Mouse (Mus musculus): Measurements from ENCODE around the gene Nup107. TPM values are rescaled to one million over a fixed set of nuclear protein-coding genes. Genes with fewer than 3 reads are reported as not detected.
"Not testable (repeated sequence)": the region's sequence is repeated elsewhere in the genome, so short reads cannot be mapped to it uniquely, and the experiment has no call there.

The Nup107 gene
- polyA plus RNA-seq, 1 experiment from 2014 or later = 73.3 TPM

DNA sequence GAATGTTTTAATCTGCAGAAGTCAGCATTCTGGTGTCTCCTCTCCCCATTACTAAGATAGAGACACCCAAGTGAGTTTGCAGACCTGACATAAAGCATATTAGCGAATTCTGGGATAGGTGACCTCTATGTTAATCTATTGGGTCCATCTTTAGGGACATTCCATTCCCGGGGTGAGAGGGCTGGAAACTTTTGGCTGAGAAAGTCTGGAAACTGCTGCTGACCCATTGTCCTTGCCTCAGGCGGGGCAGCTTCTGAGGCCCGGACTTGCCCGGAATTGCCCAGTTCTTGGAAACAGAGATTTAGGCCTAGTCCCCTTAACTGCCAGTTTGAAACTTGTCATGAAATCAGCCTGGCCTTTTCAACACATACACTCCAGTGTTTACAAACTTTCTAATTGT is 81.1 kb downstream of the Nup107 start:
- Histone ChIP-seq H3K4me1 (peaks cover 13% of the 10 kb centered on the region), H3K27ac (replicated peaks) (no peak overlapping the region), H3K36me3 (peaks cover 15% of the 10 kb centered on the region), H3K27me3 (no peaks in the 10 kb centered on the region), H3K9ac (replicated peaks) (peak overlapping the region; percentile 98), H3K4me3 (peak overlapping the region; percentile 89; the same call in 1 of the 2 replicates), H3K4me2 (replicated peaks) (peak overlapping the region; percentile 72), H3K9me3 (no peaks in the 10 kb centered on the region)
- no peak for ATAC-seq (ENCODE audit: low FRiP score, low read depth)
- 72% methylated on average over 5 of the region's 5 CpGs for WGBS

- H3K9me3 ChIP-seq = no peaks in the 10 kb centered on the region
- H3K27me3 ChIP-seq = no peaks in the 10 kb centered on the region
- H3K4me1 ChIP-seq = peaks cover 13% of the 10 kb centered on the region
- H3K36me3 ChIP-seq = peaks cover 18% of the 10 kb centered on the region
- peak within 1 kb of the TSS; percentile 98 for H3K9ac ChIP-seq (replicated peaks)
- H3K27ac ChIP-seq (replicated peaks) = peak within 1 kb of the TSS; percentile 97
- peak within 1 kb of the TSS; percentile 72 for H3K4me2 ChIP-seq (replicated peaks)
- WGBS = under 1% methylated on average over 52 of the region's 52 CpGs
- ATAC-seq (ENCODE audit: low FRiP score, low read depth) = peak; percentile 92
- peak within 1 kb of the TSS; percentile 89 for H3K4me3 ChIP-seq
These were observed 81.8 kb downstream of the Nup107 start, which contains the start of gene Mdm2 for GRCm38 (mm10) chr10:117710604-117711141. Gene Mdm2, minus strand, starts transcription at chr10:117710758.

DNA sequence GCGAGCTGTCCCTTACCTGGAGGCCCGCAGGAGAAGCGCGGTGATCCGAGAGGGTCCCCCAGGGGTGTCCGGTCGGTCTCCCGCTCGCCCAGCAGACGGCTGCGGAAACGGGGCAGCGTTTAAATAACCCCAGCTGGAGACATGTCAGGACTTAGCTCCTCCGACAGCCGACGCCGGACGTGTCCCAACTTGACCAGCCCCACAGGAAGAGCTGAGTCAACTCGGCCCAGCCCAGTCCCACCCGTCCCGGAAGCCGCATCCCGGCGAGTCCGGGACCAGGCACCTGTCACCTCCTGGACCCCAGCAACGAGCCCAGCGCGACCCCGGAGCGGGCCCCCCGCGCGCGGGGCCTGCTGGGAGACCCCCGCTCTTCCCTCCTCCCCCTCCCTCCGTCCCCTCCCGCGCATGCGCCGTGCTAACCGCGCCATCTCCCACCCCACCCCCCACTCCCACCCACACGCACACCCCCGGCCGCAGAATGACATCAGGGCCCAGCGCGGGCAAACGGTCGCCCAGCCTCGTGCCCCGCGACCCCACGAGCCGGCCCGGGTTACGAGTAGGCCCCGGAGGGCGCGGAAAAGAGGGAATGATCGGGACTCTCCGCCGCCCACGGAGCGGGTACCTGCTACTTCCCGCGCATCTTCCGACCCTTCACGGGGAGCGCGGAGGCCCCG is 82.4 kb downstream of the Nup107 start:
- Histone ChIP-seq H3K27me3 (no peaks in the 10 kb centered on the region), H3K4me1 (peaks cover 13% of the 10 kb centered on the region), H3K36me3 (peaks cover 24% of the 10 kb centered on the region), H3K27ac (replicated peaks) (peak overlapping the region; percentile 97), H3K4me2 (replicated peaks) (peak overlapping the region; percentile 72), H3K4me3 (peak overlapping the region; percentile 89), H3K9ac (replicated peaks) (peak overlapping the region; percentile 98), H3K9me3 (no peaks in the 10 kb centered on the region)
- peak; percentile 83 for ATAC-seq (ENCODE audit: low FRiP score, low read depth)
- WGBS = under 1% methylated on average over 44 of the region's 71 CpGs

- peak overlapping the region; percentile 97; the same call in 1 of the 2 replicates for H3K27ac ChIP-seq (replicated peaks)
These were observed 83.1 kb downstream of the Nup107 start for GRCm38 (mm10) chr10:117709326-117709830.

GRCm38 (mm10) chr10:117708856-117709255 is 83.6 kb downstream of the Nup107 start:
- peaks cover 13% of the 10 kb centered on the region for H3K4me1 ChIP-seq
- peak overlapping the region; percentile 89 for H3K4me3 ChIP-seq
- WGBS = 91% methylated on average over 9 of the region's 9 CpGs
- ATAC-seq (ENCODE audit: low FRiP score, low read depth) = no peak
- H3K27me3 ChIP-seq = no peaks in the 10 kb centered on the region
- H3K36me3 ChIP-seq = peaks cover 36% of the 10 kb centered on the region
- H3K4me2 ChIP-seq (replicated peaks) = peak overlapping the region; percentile 72
- H3K27ac ChIP-seq (replicated peaks) = no peak overlapping the region
- no peak overlapping the region for H3K9ac ChIP-seq (replicated peaks)
- no peaks in the 10 kb centered on the region for H3K9me3 ChIP-seq

More at GRCm38 (mm10) chr10:117709326-117709830, 83.1 kb downstream of the Nup107 start:
- H3K27me3 ChIP-seq = no peaks in the 10 kb centered on the region
- peaks cover 13% of the 10 kb centered on the region for H3K4me1 ChIP-seq
- H3K9ac ChIP-seq (replicated peaks) = peak overlapping the region; percentile 98
- peaks cover 31% of the 10 kb centered on the region for H3K36me3 ChIP-seq
- no peak for ATAC-seq (ENCODE audit: low FRiP score, low read depth)
- peak overlapping the region; percentile 89 for H3K4me3 ChIP-seq
- peak overlapping the region; percentile 72 for H3K4me2 ChIP-seq (replicated peaks)
- 59% methylated on average over 12 of the region's 12 CpGs for WGBS
- no peaks in the 10 kb centered on the region for H3K9me3 ChIP-seq

DNA sequence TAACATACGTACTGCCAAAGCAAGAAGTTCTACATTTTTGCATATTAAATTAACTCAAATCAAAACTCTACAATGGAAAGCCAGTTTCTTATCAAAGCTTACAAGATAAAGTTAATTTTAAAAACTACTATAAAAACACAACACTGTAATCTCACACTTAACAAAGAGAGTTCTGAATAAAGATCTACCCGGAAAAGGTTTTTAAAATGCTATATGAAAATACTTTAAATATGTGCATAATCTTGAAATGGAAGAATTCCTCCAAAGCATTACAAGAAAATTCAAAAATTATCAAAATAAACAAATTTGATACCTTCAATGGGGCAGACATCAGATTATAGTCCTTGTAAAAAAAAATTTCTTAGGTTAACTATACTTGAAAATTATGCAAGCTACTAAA is 84.1 kb downstream of the Nup107 start:
- no peaks in the 10 kb centered on the region for H3K9me3 ChIP-seq
- H3K4me1 ChIP-seq = peaks cover 13% of the 10 kb centered on the region
- H3K27ac ChIP-seq (replicated peaks) = no peak overlapping the region
- no peak for ATAC-seq (ENCODE audit: low FRiP score, low read depth)
- no peak overlapping the region for H3K4me3 ChIP-seq
- peaks cover 41% of the 10 kb centered on the region for H3K36me3 ChIP-seq
- H3K4me2 ChIP-seq (replicated peaks) = no peak overlapping the region
- 96% methylated on average over 2 of the region's 2 CpGs for WGBS
- no peaks in the 10 kb centered on the region for H3K27me3 ChIP-seq
- H3K9ac ChIP-seq (replicated peaks) = no peak overlapping the region

DNA sequence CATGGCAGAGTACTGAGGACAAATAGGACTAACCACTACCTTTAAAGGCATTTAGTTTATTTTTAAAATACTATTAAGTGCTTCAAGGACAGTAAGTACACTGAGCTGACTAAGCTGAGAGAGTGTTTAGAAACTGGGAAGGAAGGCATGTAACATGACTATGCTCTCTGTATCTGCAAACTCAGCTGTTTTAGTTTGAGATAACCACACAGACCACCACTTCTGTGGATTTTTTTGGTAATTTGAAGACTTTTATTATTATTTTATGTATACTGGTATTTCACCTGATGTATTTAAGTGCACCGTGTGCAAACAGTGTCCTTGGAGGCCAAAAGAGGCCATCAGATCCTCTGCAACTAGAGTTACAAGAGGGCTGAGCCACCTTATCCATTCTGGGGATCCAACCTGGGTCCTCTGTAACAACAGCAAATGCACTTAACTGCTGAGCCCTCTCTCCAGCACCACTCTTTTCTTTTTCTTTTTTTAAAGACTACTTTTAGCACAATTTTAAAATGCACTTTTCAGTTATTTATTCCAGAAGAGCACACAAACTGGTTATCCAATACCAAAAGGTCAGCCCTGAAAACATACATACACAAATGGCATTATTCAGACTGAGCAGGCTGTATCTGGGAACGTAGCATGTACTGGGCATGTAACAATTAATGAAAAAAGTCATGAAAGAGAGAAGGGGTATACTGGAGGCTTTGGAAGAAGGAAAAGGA is 85.2 kb downstream of the Nup107 start:
- peaks cover 51% of the 10 kb centered on the region for H3K36me3 ChIP-seq

DNA sequence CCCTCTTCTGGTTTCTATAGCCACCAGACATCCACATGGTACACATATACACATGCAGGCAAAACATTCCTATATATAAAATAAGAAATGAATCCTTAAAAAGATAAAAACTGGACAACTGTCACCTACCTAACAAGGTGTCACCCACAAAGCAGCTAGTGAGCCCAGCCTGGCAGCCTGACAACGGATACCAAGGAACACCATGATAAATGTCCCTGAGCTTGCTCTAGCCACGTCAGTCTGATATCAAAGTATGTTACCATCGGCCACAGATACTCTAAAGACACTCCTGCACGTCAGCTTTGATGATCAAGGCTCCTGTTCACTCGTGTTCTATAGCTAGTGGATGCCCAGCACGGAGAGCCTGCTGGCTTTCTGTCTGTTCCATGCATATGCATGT is 86.1 kb downstream of the Nup107 start:
- Histone ChIP-seq H3K4me2 (replicated peaks) (no peak overlapping the region), H3K9ac (replicated peaks) (no peak overlapping the region), H3K4me3 (no peak overlapping the region), H3K4me1 (peaks cover 12% of the 10 kb centered on the region), H3K27ac (replicated peaks) (no peak overlapping the region), H3K36me3 (peaks cover 59% of the 10 kb centered on the region), H3K27me3 (no peaks in the 10 kb centered on the region), H3K9me3 (no peaks in the 10 kb centered on the region)
- 92% methylated on average over 6 of the region's 6 CpGs for WGBS
- no peak for ATAC-seq (ENCODE audit: low FRiP score, low read depth)

More for the DNA sequence above, 85.2 kb downstream of the Nup107 start:
- ATAC-seq (ENCODE audit: low FRiP score, low read depth) = no peak
- no peak overlapping the region for H3K4me2 ChIP-seq (replicated peaks)
- WGBS = 99% methylated on average over 2 of the region's 2 CpGs
- no peak overlapping the region for H3K9ac ChIP-seq (replicated peaks)
- no peaks in the 10 kb centered on the region for H3K27me3 ChIP-seq
- H3K27ac ChIP-seq (replicated peaks) = no peak overlapping the region
- H3K4me3 ChIP-seq = no peak overlapping the region
- H3K9me3 ChIP-seq = no peaks in the 10 kb centered on the region
- H3K4me1 ChIP-seq = peaks cover 13% of the 10 kb centered on the region

DNA sequence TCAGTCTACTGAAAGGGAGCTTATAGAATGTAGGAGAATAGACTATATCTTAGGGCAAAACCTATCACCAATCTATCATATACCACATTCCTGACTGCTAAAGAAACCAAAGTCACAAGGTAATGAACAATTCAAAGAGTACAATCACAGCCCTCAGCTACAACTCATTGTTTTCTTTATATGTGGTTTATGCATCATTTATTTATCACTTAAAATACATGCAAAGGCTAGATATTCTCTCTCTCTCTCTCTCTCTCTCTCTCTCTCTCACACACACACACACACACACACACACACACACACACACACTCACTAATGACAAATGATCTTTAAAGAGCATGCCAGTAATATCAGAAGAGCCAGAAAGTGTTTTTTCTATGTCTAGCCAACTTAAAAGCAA is 86.7 kb downstream of the Nup107 start:
- no peaks in the 10 kb centered on the region for H3K9me3 ChIP-seq
- no peak overlapping the region for H3K9ac ChIP-seq (replicated peaks)
- H3K4me1 ChIP-seq = peaks cover 10% of the 10 kb centered on the region
- no peak overlapping the region for H3K4me3 ChIP-seq
- H3K36me3 ChIP-seq = peaks cover 64% of the 10 kb centered on the region
- H3K27me3 ChIP-seq = no peaks in the 10 kb centered on the region
- H3K4me2 ChIP-seq (replicated peaks) = no peak overlapping the region
- no peak overlapping the region for H3K27ac ChIP-seq (replicated peaks)
- ATAC-seq (ENCODE audit: low FRiP score, low read depth) = no peak

DNA sequence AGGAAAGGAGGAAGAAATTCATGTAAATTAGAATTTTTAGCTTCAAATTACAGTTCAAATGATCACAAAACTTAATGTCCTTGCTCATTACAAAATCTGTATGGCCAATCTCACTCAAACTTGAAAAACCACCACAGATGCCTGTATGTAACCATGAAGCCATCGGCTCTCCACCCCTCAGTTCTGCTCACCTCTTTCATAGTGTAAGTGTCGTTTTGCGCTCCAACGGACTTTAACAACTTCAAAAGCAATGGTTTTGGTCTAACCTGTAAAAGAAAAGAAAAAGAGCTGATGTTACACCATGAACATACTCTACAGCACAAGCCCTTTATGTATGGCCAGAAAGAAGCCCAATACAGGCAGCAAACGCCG is 87.6 kb downstream of the Nup107 start:
- no peak overlapping the region for H3K4me2 ChIP-seq (replicated peaks)
- ATAC-seq (ENCODE audit: low FRiP score, low read depth) = no peak
- no peaks in the 10 kb centered on the region for H3K27me3 ChIP-seq
- H3K27ac ChIP-seq (replicated peaks) = no peak overlapping the region
- peaks cover 10% of the 10 kb centered on the region for H3K4me1 ChIP-seq
- no peak overlapping the region for H3K4me3 ChIP-seq
- peaks cover 72% of the 10 kb centered on the region for H3K36me3 ChIP-seq
- H3K9ac ChIP-seq (replicated peaks) = no peak overlapping the region
- 97% methylated on average over 6 of the region's 6 CpGs for WGBS
- no peaks in the 10 kb centered on the region for H3K9me3 ChIP-seq

GRCm38 (mm10) chr10:117704314-117704963 is 88.1 kb downstream of the Nup107 start:
- not testable (repeated sequence) for ATAC-seq (ENCODE audit: low FRiP score, low read depth); H3K4me2 ChIP-seq (replicated peaks); H3K9me3 ChIP-seq; H3K27me3 ChIP-seq; H3K27ac ChIP-seq (replicated peaks); H3K9ac ChIP-seq (replicated peaks); H3K4me3 ChIP-seq; H3K4me1 ChIP-seq
- 97% methylated on average over 6 of the region's 6 CpGs for WGBS
- peaks cover 77% of the 10 kb centered on the region for H3K36me3 ChIP-seq

DNA sequence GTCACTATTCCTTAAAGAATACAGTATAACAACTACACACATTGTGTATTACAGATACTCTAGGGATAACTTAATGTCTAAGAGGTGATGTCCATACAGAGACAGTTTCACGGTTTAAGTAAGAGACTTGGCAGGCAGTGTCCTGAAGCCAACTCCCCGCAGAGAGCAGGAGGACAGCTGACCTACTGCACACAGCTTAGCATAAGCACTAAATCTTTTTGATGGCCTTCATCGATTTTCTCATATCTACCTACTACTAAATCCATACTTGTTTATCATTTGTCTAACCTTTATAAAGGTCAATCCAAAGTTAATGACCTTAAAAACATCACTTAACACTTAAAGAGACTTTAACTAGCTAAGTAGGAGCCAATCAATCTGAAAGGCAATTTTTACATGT is 89.0 kb downstream of the Nup107 start:
- WGBS = 91% methylated on average over 3 of the region's 3 CpGs
- Histone ChIP-seq H3K4me2 (replicated peaks) (no peak overlapping the region), H3K9ac (replicated peaks) (no peak overlapping the region), H3K36me3 (peaks cover 86% of the 10 kb centered on the region), H3K9me3 (no peaks in the 10 kb centered on the region), H3K4me3 (no peak overlapping the region), H3K4me1 (no peaks in the 10 kb centered on the region), H3K27ac (replicated peaks) (no peak overlapping the region), H3K27me3 (no peaks in the 10 kb centered on the region)
- no peak for ATAC-seq (ENCODE audit: low FRiP score, low read depth)

Data from midbrain, embryonic 12.5 days (tissue).